Mouse (Mus musculus) embryonic facial prominence, embryonic 14.5 days (tissue): ENCODE results near the gene Rdm1. TPM values are rescaled to one million over a fixed set of nuclear protein-coding genes. Genes with fewer than 3 reads are reported as not detected.

ENCODE experiments used
- ATAC-seq: fragments of 200-750 bp; cut with Nextera tagmentation; 2 replicates; pipeline ENCODE4 v1.8.0; 2017; ENCODE audit warnings: low read depth, moderate number of reproducible peaks, moderate TSS enrichment
- DNase-seq: peaks from one replicate; pipeline ENCODE4 v3.0.0-alpha.2; 2015; ENCODE audit warnings: low spot score
- H3K27ac ChIP-seq: fragments of 300-500 bp; sonication (generic); replicated peaks from 2 replicates; pipeline ENCODE4 v1.5.1; 2014; ENCODE audit warnings: low read depth, mild to moderate bottlenecking, low read length, moderate library complexity
- H3K27me3 ChIP-seq: fragments of 300-500 bp; sonication (generic); replicated peaks from 2 replicates; pipeline ENCODE4 v1.6.1; 2014; ENCODE audit warnings: low read length; ENCODE audit not compliant: control insufficient read depth, insufficient read depth
- H3K36me3 ChIP-seq: fragments of 300-500 bp; sonication (generic); 2 replicates; pipeline ENCODE4 v1.6.1; 2014; ENCODE audit warnings: low read length, mixed read lengths; ENCODE audit not compliant: control insufficient read depth, insufficient read depth
- H3K4me1 ChIP-seq: fragments of 300-500 bp; sonication (generic); 2 replicates; pipeline ENCODE4 v1.6.1; 2014; ENCODE audit warnings: antibody characterized with exemption, low read length; ENCODE audit not compliant: control insufficient read depth, insufficient read depth
- H3K4me2 ChIP-seq: fragments of 300-500 bp; sonication (generic); 2 replicates; pipeline ENCODE4 v1.6.1; 2014; ENCODE audit warnings: low read depth, mild to moderate bottlenecking, low read length, moderate library complexity, mixed read lengths
- H3K4me3 ChIP-seq: fragments of 300-500 bp; sonication (generic); 2 replicates; pipeline ENCODE4 v1.5.1; 2014; ENCODE audit warnings: low read depth, mild to moderate bottlenecking, low read length
- H3K9ac ChIP-seq: fragments of 300-500 bp; sonication (generic); 2 replicates; pipeline ENCODE4 v1.6.1; 2014; ENCODE audit warnings: low read depth, mild to moderate bottlenecking, low read length, moderate library complexity, mixed read lengths
- H3K9me3 ChIP-seq: fragments of 300-500 bp; sonication (generic); 2 replicates; pipeline ENCODE4 v1.6.1; 2016; ENCODE audit warnings: low read length; ENCODE audit not compliant: control insufficient read depth
- WGBS: fragments of 180-500 bp; shearing (Covaris S2); extraction: QIAGEN DNeasy Blood & Tissue Kit; methylation state at CpG from one replicate; pipeline ENCODE4 v1.1.7; 2014; 5-methylcytosine and 5-hydroxymethylcytosine counted together
- polyA plus RNA-seq: library from polyadenylated mRNA; unstranded; fragments of >200 nt; fragmentation: Nextera tagmentation; extraction: Ambion mirVana; gene quantifications from 2 replicates; pipeline ENCODE4 v1.2.1, GENCODE M21; 2014

The Rdm1 gene
- polyA plus RNA-seq, 1 experiment from 2014 or later: 34.9 TPM

- Histone ChIP-seq H3K9me3 (no peaks in the 10 kb centered on the region), H3K4me2 (no peak overlapping the region), H3K36me3 (no peaks in the 10 kb centered on the region), H3K27me3 (no peaks in the 10 kb centered on the region), H3K4me1 (peaks cover 6% of the 10 kb centered on the region; the same call in 1 of the 2 replicates), H3K4me3 (no peak overlapping the region), H3K27ac (no peak overlapping the region), H3K9ac (no peak overlapping the region)
- 56% methylated on average over 5 of the region's 5 CpGs for WGBS
- ATAC-seq: no peak
- no peak for DNase-seq
Measured at GRCm38 (mm10) chr11:101678770-101679169, 51.8 kb downstream of the Rdm1 start.

- no peaks in the 10 kb centered on the region for H3K27me3 ChIP-seq
- DNase-seq (no peak), ATAC-seq (no peak)
- H3K4me1 ChIP-seq: peaks cover 6% of the 10 kb centered on the region; the same call in 1 of the 2 replicates
- H3K9me3 ChIP-seq: no peaks in the 10 kb centered on the region
- H3K9ac ChIP-seq: no peak overlapping the region
- H3K27ac ChIP-seq: no peak overlapping the region
- H3K4me3 ChIP-seq: no peak overlapping the region
- 33% methylated on average over 7 of the region's 7 CpGs for WGBS
- H3K4me2 ChIP-seq: no peak overlapping the region
- H3K36me3 ChIP-seq: no peaks in the 10 kb centered on the region
Measured at GRCm38 (mm10) chr11:101679907-101680306, 52.9 kb downstream of the Rdm1 start.

- no peaks in the 10 kb centered on the region for H3K36me3 ChIP-seq
- ATAC-seq (no peak), DNase-seq (no peak)
- H3K4me1 ChIP-seq: peaks cover 6% of the 10 kb centered on the region; the same call in 1 of the 2 replicates
- no peaks in the 10 kb centered on the region for H3K9me3 ChIP-seq
- no peak overlapping the region for H3K9ac ChIP-seq
- 31% methylated on average over 3 of the region's 3 CpGs for WGBS
- H3K27me3 ChIP-seq: no peaks in the 10 kb centered on the region
- no peak overlapping the region for H3K4me2 ChIP-seq
- H3K4me3 ChIP-seq: no peak overlapping the region
- H3K27ac ChIP-seq: no peak overlapping the region
Measured at GRCm38 (mm10) chr11:101680634-101681325, 53.8 kb downstream of the Rdm1 start.

DNA sequence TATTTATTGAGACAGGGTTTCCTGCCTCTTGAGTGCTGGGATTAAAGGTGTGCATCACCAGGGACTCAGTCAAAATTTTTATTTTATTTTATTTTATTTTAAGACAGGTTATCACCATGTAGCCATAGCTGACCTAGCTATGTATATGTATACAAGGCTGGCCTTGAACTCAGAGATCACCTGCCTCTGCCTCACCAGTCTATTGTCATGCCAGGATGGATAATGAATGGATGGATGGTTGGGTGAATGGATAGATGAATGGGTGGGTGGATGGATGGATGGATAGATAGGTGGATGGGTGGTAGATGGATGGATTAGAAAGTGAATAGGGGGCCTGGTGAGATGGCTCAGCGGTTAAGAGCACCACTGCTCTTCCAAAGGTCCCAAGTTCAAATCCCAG, 55.0 kb downstream of the Rdm1 start:
- no peaks in the 10 kb centered on the region for H3K9me3 ChIP-seq
- no peak overlapping the region for H3K4me3 ChIP-seq
- DNase-seq (no peak), ATAC-seq (no peak)
- no peak overlapping the region for H3K27ac ChIP-seq
- H3K9ac ChIP-seq: no peak overlapping the region
- peaks cover 6% of the 10 kb centered on the region; the same call in 1 of the 2 replicates for H3K4me1 ChIP-seq
- no peak overlapping the region for H3K4me2 ChIP-seq
- 85% methylated on average over 1 of the region's 1 CpGs for WGBS
- H3K27me3 ChIP-seq: no peaks in the 10 kb centered on the region
- no peaks in the 10 kb centered on the region for H3K36me3 ChIP-seq

- Histone ChIP-seq H3K27me3 (no peaks in the 10 kb centered on the region), H3K9ac (no peak overlapping the region), H3K9me3 (no peaks in the 10 kb centered on the region), H3K4me1 (peaks cover 6% of the 10 kb centered on the region; the same call in 1 of the 2 replicates), H3K4me2 (no peak overlapping the region), H3K36me3 (no peaks in the 10 kb centered on the region), H3K4me3 (no peak overlapping the region), H3K27ac (no peak overlapping the region)
- ATAC-seq (no peak), DNase-seq (no peak)
- WGBS: 75% methylated on average over 7 of the region's 7 CpGs
Measured at GRCm38 (mm10) chr11:101682410-101682960, 55.5 kb downstream of the Rdm1 start.

Other genes with a start within 250 kb of the Rdm1 start
- gene Aarsd1, start 209.6 kb upstream of the Rdm1 start, polyA plus RNA-seq: 43.4 and 59.3 TPM in 2 replicates
- gene Gm27029, start 202.4 kb upstream of the Rdm1 start, polyA plus RNA-seq: 13.4 and 16.0 TPM in 2 replicates
- 16.2 and 17.3 TPM in 2 replicates for gene Rundc1, start 202.1 kb upstream of the Rdm1 start, polyA plus RNA-seq
- gene Ptges3l, start 201.9 kb upstream of the Rdm1 start, polyA plus RNA-seq: 35.5 and 37.1 TPM in 2 replicates
- 376 and 406 TPM in 2 replicates for gene Rpl27, start 184.9 kb upstream of the Rdm1 start, polyA plus RNA-seq
- 14.1 and 14.3 TPM in 2 replicates for gene Ifi35, start 178.8 kb upstream of the Rdm1 start, polyA plus RNA-seq
- 7.4 and 9.8 TPM in 2 replicates for gene Rnd2, start 162.2 kb upstream of the Rdm1 start, polyA plus RNA-seq
- gene Vat1, start 161.0 kb upstream of the Rdm1 start, polyA plus RNA-seq: 50.4 and 51.0 TPM in 2 replicates
- 10.4 and 11.3 TPM in 2 replicates for gene Brca1, start 75.2 kb upstream of the Rdm1 start, polyA plus RNA-seq
- 63.6 and 70.6 TPM in 2 replicates for gene Nbr1, start 75.0 kb upstream of the Rdm1 start, polyA plus RNA-seq
- gene Tmem106a, start 45.0 kb upstream of the Rdm1 start, polyA plus RNA-seq: 5.9 and 6.5 TPM in 2 replicates
- not detected in 2 replicates for gene Gm11634, start 27.9 kb upstream of the Rdm1 start, polyA plus RNA-seq
- gene Arl4d, start 38.3 kb downstream of the Rdm1 start, polyA plus RNA-seq: 4.2 and 4.7 TPM in 2 replicates
- gene Dhx8, start 105.7 kb downstream of the Rdm1 start, polyA plus RNA-seq: 28.1 and 31.5 TPM in 2 replicates
- 9.3 and 11.8 TPM in 2 replicates for gene Etv4, start 158.2 kb downstream of the Rdm1 start, polyA plus RNA-seq